Mouse (Mus musculus): ENCODE results near the gene Ahcy. TPM values are rescaled to one million over a fixed set of nuclear protein-coding genes. Genes with fewer than 3 reads are reported as not detected.
"Not testable (repeated sequence)": the region's sequence is repeated elsewhere in the genome, so short reads cannot be mapped to it uniquely, and the experiment has no call there.

Gene Ahcy
- total RNA-seq, 2 experiments from 2014 or later = 12.2 to 13.0 TPM

DNA sequence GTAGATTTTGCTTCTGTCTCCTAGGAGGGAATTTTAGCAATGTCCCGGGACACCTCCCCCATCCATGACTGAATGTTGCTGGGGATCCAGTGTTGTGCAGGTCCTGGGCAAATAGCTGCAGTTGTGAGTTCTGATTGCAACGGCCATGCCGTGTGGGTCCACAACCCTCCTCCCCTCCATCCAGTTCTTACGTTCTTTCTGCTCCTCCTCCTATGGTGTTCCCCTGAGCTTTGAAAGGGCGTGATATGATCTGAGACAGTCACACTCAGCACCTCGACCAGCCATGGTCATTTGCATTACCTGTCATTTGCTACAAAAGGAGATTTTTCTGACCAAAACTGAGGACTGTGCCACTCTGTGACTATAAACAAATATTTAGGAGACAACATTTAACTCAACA is 1.4 kb upstream of the Ahcy start:
- DNase-seq (ENCODE audit: low spot score in 2 of 2) = no peak

DNA sequence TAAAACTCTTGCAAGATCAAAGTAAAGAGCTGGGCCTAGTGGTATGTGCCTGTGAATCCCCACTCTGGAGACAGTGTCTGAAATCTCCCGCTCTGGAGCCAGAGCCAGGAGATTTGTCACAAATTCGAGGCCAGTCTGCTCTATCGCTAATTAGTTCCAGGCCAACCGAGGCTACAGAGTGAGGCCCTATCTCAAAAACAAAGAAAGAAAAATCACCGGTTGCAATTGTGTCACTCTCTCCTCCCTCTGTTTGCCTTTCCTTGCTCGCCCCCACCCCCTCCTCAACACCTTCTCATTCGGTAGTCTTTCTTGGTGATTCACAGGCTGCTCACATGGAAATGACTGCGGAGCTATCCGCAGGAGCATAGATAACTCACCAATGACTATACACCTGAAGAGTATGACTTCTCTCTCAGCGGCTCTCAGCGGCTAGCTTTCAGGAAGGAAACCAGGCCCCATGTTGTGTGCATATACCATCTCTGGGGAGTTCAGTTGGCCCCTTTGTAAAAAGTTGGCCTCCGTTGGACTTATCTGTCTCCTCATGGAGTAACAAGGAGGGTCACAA is 551 bp upstream of the Ahcy start:
- DNase-seq (ENCODE audit: low spot score in 2 of 2) = peak in 1 of 2 experiments; percentile 5

GRCm38 (mm10) chr2:155073347-155073746 is 950 bp downstream of the Ahcy start:
- no peak for DNase-seq (ENCODE audit: low spot score in 2 of 2)

DNA sequence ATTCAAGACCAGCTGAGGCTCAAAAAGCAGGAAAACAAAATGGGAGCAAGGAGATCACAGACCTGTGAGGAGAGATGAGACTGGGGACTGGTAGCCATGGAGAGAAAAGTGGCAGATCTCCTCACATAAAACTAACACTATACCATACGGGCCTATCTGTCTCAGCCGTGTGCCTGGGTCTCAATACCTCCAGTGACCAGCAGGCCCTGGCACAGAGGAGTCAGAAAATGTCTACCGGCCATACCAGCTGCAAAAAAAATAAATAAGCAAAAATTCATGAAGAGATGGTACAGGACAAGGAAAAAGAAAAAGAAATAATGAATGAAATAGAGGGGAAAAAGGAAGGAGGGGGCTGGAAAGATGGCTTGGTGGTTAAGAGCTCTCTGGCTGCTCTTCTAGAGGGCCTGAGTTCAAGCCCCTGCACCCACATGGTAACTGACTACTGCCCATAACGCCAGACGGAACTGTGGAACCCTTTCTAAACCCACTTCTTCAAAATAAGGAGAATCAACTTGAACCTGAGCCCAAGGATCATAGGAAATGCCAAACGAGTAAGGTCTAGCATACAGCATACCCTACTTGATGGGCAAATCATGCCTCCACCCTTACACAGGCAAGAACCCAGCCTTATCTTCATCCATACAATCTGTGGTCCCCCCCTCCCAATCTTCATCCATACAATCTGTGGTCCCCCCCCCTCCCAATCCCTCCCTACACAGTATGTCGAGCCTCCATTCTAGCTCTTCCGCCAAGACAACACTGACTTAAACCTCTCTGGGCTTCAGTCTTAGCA is 1.7 kb downstream of the Ahcy start:
- DNase-seq (ENCODE audit: low spot score in 2 of 2) = no peak

GRCm38 (mm10) chr2:155071027-155071426 is 3.3 kb downstream of the Ahcy start:
- no peak for DNase-seq (ENCODE audit: low spot score in 2 of 2)

DNA sequence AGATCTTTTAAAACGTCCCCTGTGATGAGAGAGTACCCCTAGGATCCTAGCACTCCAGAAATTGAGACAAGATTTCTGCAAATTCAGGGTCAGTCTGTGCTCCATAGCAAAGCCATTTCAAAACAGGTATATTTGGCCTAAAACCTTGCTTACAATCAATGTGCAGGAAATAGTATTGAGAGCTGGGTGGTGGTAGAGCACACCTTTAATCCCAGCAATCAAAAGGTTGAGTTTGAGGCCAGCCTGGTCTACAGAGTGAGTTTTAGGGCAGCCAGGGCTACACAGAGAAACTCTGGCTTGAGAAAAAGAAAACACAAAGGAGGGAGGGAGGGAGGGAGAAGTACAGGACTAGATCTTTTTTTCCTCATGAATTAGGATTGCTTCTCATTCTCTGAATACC is 16.9 kb downstream of the Ahcy start:
- no peak for DNase-seq (ENCODE audit: low spot score in 2 of 2)

DNA sequence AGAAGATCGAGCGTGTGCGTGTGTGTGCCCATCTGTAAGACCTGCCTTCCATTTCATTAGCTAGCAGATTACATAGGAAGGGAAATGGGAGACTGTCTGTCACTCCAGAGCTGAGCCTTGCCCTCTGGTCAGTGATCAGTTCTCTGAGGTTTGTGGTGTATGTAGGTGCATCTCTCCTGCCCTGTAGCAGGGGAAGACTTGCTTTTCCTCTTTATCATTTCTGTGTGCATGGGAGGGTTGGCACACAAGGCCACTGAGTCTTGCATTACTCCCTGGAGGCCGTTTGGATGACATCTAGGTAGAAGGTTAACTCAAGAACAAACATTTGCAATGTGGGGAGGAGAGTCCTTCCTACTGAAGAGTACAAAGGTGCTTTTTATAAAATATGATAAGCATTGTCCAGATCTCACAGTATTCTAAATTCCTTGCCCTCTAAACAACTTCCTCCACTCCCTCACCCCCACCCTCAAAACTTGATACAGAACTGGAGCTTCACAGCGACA is 18.2 kb downstream of the Ahcy start:
- no peak for DNase-seq (ENCODE audit: low spot score in 2 of 2)

DNA sequence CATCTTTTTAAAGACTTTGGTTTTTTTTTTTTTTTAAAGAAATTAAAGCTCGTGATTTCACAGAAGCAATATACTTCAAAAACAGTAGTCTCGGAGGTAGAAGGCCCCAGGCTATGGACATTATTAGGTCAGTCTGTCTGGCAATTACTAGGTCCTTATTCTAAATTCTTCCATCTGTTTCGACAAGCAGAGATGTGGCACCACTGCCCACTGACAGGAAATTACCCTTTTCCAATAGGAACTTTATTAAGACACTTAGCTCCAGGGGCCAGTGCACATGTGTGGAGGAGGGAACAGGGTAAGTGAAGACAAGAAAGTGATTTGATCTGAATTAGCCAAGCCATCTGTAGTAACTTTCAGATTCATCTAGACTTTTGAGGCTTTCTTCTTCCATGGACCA is 19.6 kb downstream of the Ahcy start:
- DNase-seq (ENCODE audit: low spot score in 2 of 2) = no peak

DNA sequence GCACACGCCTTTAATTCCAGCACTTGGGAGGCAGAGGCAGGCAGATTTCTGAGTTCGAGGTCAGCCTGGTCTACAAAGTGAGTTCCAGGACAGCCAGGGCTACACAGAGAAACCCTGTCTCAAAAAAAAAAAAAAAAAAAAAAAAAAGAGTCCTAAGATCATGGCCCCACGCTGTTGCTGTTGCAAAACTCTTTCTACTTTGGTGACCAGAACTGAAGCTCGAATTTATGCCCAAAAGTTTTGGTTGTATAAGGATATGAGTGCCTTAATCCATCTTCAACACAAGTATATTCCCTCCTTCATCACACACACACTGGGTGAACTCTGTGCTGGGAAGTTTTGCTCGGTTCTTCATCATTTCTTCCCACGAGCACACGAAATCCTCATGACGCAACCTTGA is 20.8 kb downstream of the Ahcy start:
- not testable (repeated sequence) for DNase-seq (ENCODE audit: low spot score in 2 of 2)

- peak; percentile 7 to 25 for DNase-seq (ENCODE audit: low spot score in 2 of 2)
These were observed 21.6 kb downstream of the Ahcy start for GRCm38 (mm10) chr2:155052681-155053080.

GRCm38 (mm10) chr2:155051622-155052351 is 22.5 kb downstream of the Ahcy start:
- DNase-seq (ENCODE audit: low spot score in 2 of 2) = no peak

- peak; percentile 93 to 94 for DNase-seq (ENCODE audit: low spot score in 2 of 2)
These were observed 23.6 kb downstream of the Ahcy start for GRCm38 (mm10) chr2:155050504-155051236.

DNA sequence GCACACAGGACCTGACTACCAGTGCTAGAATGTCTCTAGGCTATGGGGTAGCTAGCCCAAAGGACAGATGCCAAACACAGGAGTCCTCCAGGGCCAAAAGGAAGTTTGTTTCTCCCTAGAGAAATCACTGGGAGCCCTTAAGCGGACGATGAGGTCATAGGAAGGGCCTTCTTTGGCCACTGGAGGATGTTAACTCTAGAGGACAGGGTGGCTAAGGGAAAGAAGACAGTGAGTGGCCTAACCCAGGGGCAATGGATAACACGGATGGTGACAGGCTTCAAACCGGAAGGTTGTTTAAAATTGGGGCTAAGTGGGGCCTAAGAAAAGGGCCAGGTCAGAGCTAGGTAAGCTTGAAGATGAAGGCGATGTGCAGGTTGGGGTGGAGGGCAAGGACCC is 24.2 kb downstream of the Ahcy start:
- DNase-seq (ENCODE audit: low spot score in 2 of 2) = no peak

- no peak for DNase-seq (ENCODE audit: low spot score in 2 of 2)
These were observed 26.7 kb downstream of the Ahcy start for GRCm38 (mm10) chr2:155047452-155048178.

- no peak for DNase-seq (ENCODE audit: low spot score in 2 of 2)
These were observed 27.5 kb downstream of the Ahcy start for GRCm38 (mm10) chr2:155046803-155047202.

- DNase-seq (ENCODE audit: low spot score in 2 of 2) = no peak
These were observed 29.2 kb downstream of the Ahcy start for GRCm38 (mm10) chr2:155045075-155045474.

DNA sequence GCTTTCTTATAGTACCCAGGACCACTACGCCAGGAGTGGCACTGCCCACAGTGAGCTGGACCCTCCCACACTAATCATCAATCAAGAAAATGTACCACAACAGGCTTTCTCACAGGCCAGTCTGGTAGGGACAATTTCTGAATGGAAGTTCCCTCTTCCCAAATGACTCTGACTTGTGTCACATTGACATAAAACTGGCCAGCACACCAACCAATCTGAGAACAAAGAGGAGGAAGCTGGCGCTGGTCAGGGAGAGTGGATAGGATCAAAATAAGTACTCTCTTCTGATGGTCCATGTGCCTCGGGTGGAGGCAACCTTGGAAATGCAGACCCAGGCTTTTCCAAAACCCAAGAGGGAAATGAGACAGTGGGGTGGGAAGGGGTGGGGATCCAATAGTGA is 29.8 kb downstream of the Ahcy start:
- DNase-seq (ENCODE audit: low spot score in 2 of 2) = no peak

DNA sequence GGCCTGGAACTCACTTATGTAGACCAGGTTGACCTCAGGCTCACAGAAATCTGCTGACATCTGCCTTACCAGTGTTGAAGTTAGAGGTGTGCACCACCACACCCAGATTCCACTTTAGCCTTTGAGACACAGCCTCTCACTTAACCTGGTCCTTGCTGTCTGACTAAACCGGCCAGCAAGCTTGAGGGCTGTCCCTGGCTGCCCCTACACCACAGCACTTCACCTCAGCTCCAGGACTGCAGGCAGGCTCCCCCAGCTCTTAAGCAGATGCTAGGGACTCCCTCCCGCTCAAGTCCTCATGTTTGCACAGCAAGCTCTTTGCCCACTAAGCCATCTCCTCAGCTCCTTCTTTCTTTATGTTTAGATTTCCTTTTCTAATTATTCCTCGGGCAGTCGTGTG is 34.3 kb downstream of the Ahcy start:
- DNase-seq (ENCODE audit: low spot score in 2 of 2) = no peak

DNA sequence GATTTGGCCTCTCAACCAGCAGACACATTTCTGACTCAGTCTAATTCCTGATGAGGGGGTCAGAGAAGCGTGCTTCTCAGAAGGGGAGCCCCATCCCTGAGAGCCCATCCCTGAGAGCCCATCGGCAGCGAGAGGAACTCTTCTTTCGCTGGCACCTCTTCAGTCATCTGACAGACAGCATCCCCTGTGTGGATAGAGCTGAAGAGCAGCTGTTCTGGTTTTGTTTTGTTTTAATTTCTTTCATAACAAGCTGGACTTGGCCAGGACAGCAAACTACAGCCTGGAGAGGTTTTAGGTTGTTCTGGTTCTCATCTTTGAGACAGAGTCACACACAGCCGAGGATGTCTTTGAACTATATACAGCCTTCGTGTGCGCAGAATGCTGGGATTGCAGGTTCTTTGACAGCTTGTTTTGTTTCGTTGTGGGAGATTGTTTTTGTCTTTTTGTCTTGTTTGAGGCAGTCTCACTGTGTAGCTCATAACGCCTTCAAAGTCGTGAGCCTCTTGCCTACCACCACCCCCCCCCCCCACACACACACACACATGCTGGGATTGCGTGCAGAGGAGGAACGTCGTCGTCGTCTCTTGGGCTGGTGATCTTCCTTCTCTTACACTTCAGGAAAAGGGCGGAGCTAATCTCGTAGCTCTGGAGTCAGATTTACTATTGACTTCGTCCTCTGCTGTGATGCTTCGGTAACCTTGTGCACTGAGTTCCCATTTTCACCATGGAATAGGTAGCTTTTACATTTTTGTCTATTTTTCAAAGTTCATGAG is 41.2 kb downstream of the Ahcy start:
- DNase-seq (ENCODE audit: low spot score in 2 of 2) = no peak

DNA sequence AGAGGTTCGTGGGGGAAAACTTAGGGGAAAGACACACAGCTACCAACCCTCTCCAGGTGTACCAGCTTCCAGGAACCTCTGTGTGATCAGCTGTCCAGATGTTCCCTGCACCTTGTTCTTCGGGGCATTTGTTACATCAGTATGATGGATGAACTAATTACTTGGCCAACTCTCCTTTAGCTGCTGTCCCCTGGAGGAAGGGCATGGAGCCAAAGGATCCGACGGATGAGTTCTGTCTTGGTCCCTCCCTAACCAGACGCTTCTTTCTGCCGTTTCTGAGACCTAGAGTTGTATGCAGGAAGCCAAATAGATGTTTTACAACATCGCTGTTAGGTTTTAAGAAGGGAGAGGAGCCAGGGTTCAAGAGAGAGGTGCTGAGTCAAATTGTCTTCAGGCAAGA is 43.5 kb downstream of the Ahcy start:
- DNase-seq (ENCODE audit: low spot score in 2 of 2) = no peak
